Mouse (Mus musculus) gastrocnemius, postnatal 25 days (tissue): ENCODE data around the gene Pafah1b1. TPM values are rescaled to one million over a fixed set of nuclear protein-coding genes. Genes with fewer than 3 reads are reported as not detected.

Experiments used
- DNase-seq: peaks from one replicate; pipeline ENCODE4 v3.0.0; 2022
- long read RNA-seq, 2 experiments: library from polyadenylated mRNA; stranded (forward); transcript quantifications; one replicate each; pipeline ENCODE4 v2.0.0; 2021
- total RNA-seq, 2 experiments: library from RNA; stranded (reverse); gene quantifications; 1 replicate in 1 of 2; 2 replicates in 1 of 2; pipeline ENCODE4 v1.2.3; 2021

Pafah1b1 gene
- 100 to 1,000 TPM in 1 of 2 experiments, 10 to 100 TPM in 1; 96.4 to 101 TPM for total RNA-seq
- long read RNA-seq, experiment 1, full-length matches to known transcripts: 29 of 44 reads
- long read RNA-seq, experiment 1, partial matches to known transcripts: 3 of 44 reads
- long read RNA-seq, experiment 1, other reads (novel, unspliced or antisense): 12 of 44 reads
- long read RNA-seq, experiment 2, full-length matches to known transcripts: 40 of 57 reads
- long read RNA-seq, experiment 2, partial matches to known transcripts: 3 of 57 reads
- long read RNA-seq, experiment 2, other reads (novel, unspliced or antisense): 14 of 57 reads

DNA sequence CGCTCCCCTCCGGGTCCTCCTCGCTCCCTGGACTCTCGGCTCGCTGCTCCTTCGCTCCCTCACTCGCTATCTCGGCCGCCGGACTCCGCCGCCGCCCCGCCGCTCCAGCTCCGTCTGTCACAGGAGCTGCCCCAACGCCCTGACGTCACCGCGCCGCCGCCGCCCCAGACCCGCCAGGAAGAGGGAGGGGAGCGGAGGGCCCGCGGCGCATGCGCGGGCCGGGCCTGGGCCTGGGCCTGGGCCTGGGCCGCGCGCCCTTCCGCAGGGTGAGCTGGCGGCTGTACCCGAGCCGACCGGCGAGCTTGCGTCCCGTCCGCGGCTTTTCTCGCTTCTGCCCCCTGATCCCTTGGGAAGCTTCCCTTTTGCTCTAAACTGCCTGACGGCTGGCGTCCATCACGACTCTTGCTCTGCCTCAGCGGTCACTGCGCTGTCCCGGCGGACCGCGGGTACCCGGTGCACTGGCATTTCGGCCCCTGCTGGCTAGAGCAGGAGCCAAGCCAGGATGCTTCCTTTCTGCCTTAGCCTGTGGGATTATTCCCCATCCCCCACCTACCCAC, at the start of gene Pafah1b1:
Pafah1b1 (minus strand) TSS at position 436 of the 557 bp plus-strand sequence.
- peak; percentile 97 for DNase-seq

- no peak for DNase-seq
These were observed 47.9 kb upstream of the Pafah1b1 start for GRCm38 (mm10) chr11:74772386-74772785.

- DNase-seq: no peak
These were observed 47.2 kb upstream of the Pafah1b1 start for GRCm38 (mm10) chr11:74771650-74772049.

- DNase-seq: no peak
These were observed 46.8 kb upstream of the Pafah1b1 start for GRCm38 (mm10) chr11:74771234-74771633.

- DNase-seq: peak; percentile 89
These were observed 46.2 kb upstream of the Pafah1b1 start, which contains the start of gene Mettl16 for GRCm38 (mm10) chr11:74770595-74771207. Gene Mettl16, plus strand, starts transcription at chr11:74770830.

DNA sequence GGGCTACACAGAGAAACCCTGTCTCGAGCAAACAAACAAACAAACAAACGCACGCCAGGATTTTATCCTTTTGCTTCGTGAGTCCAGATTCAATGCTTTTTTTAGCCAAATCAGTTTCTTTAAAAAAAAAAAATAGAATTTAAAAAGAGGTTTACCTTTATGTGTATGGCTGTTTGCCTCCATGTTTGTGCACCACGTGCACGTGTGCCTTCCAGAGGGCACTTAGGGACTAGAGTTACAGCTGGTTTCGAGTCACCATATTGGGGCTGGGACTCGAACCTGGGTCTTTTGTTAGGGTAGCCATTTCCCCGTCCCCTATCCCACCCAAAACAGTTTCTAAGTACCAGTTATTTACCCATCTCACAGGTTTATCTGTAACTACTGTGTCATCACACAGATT, 45.6 kb upstream of the Pafah1b1 start:
- no peak for DNase-seq

GRCm38 (mm10) chr11:74768045-74768444, 43.6 kb upstream of the Pafah1b1 start:
- DNase-seq: no peak

DNA sequence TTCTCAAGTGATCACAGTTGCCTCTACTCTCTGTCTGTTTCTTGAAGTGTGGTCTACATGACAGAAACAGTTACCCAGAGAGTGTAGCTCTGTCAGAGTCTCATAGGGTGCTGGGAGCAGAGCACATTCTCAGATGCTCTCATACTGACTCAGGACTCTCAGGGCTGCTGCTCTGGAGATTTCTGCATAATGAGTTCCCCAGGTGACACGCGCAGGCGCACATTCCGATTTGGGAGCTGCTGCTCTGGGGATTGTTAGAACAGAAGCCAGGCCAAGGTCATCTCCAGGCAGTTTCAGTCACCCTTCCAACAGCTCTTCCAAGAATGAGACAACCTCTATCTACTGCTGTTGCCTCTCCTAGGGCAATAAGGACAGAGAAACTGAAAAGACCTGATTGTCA, 43.0 kb upstream of the Pafah1b1 start:
- DNase-seq: no peak

DNA sequence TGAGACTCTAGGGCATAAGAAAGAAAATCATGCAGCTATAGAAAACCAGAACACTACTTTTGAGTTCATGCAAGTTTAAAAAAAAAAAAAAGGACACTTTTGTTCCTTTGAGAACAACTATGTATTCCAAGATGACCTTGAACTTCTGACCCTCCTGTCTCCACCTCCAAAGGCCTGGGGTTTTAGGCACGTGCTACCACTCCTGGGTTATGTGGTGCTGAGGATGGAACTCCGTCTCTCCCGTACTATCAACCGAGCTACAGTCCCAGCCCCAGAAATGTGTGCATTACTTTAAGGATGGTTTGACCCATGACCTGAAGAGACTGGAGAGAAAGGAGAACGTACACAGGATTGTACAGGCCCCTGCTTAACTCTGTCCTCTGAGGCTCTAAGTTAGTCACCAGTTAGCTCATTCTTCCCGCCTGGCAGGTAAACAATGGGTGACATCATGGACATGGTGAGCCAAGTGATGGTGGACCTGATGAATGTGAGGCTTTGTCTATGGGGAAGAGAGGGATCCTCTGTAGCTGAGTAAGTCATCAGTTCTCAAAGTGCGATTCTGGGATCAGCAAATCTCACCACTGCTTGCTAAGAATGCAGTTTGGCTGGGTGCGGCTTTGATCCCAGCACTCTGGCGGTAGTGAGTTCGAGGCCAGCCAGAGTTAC, 39.6 kb upstream of the Pafah1b1 start:
- DNase-seq: no peak

GRCm38 (mm10) chr11:74761011-74761705, 36.7 kb upstream of the Pafah1b1 start:
- DNase-seq: no peak

DNA sequence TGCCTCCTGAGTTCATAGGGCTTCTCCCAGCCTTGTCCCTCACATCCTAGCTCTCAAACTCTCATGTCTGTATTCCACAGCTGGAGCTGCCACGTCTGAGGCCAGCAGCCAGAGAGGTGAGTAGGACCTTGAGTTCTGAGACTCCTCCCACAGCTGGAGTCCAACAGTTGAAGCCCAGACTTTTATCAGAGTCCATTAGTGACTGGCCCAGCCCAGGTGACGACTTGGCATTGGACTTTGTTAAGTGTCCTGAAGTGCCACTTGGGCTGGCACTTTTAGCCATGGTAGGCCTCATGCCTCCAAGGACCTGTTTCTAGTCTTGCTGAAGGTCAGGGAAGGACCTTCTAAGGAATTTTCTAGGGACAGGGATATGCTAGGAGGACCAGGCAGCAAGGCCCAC, 32.2 kb upstream of the Pafah1b1 start:
- DNase-seq: no peak

- no peak for DNase-seq
These were observed 27.0 kb upstream of the Pafah1b1 start for GRCm38 (mm10) chr11:74751352-74752066.

DNA sequence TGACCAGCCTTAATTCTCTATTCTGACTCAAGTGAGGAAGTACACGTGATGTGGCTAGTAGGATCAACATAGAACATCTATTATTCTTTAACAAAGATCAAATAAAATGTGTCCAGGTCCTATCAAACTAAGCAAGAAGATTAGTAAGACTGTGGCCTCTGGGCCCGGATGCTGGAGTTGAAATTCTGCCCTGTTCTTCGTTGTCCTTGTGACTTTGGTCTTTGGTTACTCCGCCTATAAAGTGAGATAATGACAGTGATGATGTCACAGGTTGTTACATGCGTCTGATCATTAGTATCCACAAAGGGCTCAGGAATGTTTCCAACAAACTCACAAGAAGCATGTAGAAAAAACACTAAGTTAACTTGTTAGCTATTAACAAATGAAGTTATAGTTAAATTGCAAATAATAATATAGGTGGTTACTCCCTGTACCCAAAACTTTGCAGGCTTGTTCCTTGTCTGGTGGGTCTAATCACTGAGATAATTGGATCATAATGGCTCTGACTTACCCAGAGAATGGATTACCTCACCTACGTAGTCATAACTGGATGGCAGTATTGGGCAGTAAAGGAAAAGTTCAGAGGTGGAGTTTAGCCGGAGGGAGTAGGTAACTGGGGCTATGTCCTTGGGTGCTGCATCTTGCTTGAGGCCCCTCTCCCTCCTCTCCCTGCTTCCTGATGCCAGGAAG, 26.3 kb upstream of the Pafah1b1 start:
- DNase-seq: no peak

GRCm38 (mm10) chr11:74749241-74749640, 24.8 kb upstream of the Pafah1b1 start:
- DNase-seq: no peak

DNA sequence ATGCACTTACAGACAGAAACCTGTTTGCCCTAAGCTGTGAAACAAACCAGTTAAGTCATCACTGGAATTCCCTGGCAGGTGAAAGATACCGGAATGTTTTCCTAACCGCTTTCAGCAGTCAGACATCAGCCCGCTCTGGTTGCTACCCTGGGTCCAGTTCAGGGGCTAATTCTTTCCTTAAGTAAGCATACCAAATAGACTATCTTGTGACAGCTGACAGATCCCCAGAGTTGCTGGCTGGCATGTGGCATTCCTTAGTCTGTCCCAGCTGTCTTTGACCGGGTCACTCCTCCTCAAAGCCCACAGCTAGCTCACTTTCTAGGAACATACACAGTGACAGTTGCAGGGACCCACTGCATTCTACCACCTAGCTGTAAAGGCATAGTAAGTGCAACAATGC, 23.6 kb upstream of the Pafah1b1 start:
- peak; percentile 11 for DNase-seq

GRCm38 (mm10) chr11:74737861-74738260, 13.4 kb upstream of the Pafah1b1 start:
- no peak for DNase-seq

GRCm38 (mm10) chr11:74734917-74735316, 10.4 kb upstream of the Pafah1b1 start:
- no peak for DNase-seq

- no peak for DNase-seq
These were observed 711 bp upstream of the Pafah1b1 start for GRCm38 (mm10) chr11:74725181-74725580.

DNA sequence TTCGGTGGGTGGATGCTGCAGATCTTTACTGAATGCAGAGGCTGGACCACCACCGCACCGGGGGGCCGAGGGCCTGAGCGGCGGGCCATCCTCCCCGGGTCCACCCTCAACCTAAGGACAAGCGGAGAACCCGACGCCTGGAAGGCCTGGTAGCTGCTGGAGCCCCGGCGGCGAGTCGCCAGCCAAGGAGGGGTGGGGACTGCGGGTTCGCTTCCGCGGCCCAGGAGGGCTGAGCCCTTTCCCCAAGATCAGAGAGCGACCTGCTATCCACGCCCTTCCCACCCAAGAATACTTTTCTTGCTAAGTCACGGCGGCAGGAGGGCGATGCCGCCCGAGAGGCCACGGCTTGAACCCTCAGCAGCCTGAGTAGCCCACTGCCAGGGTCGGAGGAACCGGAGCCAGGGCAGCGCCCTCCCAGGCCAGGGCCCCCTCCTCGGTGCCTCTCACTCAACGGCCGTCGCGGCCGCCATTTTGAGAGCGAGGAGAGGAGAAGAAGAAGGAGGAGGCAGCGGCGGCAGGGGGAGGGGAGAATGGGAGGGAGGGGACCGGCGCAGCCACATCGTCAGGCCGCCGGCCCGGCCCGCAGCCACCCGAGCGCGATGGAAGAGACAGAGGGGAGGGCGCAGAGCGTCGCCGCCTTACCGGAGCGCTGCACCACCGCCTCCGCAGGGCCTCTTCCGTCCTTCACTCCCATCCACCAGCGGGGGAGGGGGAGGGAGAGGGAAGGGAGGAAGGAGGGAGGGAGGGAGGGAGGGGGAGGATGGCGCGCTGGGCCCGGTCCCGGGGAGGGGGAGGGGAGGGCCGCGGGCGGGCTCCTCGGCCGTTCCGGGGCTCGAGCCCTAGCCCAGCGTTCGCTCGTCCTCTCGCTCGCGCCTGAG, 874 bp downstream of the Pafah1b1 start:
- peak; percentile 83 for DNase-seq

GRCm38 (mm10) chr11:74721971-74722370, 2.5 kb downstream of the Pafah1b1 start:
- no peak for DNase-seq
